Mouse (Mus musculus) brown adipose tissue, adult 24 weeks (tissue): ENCODE measurements around the gene 4930590J08Rik. TPM values are rescaled to one million over a fixed set of nuclear protein-coding genes. Genes with fewer than 3 reads are reported as not detected.
A peak's percentile ranks its signal among the peaks of the same experiment; 100 is the strongest.
"Not testable (repeated sequence)": the region's sequence is repeated elsewhere in the genome, so short reads cannot be mapped to it uniquely, and the experiment has no call there.

Experiments used
- H3K27ac ChIP-seq: fragments of 200-500 bp; replicated peaks from 2 replicates; pipeline ENCODE4 v1.5.1; 2012; ENCODE audit warnings: low read depth, mild to moderate bottlenecking, low read length
- H3K4me1 ChIP-seq: fragments of 200-500 bp; 2 replicates; pipeline ENCODE4 v1.6.1; 2012; ENCODE audit warnings: low read length, mixed read lengths; ENCODE audit not compliant: control insufficient read depth, insufficient read depth, insufficient read length
- H3K4me3 ChIP-seq: fragments of 200-500 bp; 2 replicates; pipeline ENCODE4 v1.5.1; 2012; ENCODE audit warnings: low read depth, mild to moderate bottlenecking, low read length, moderate library complexity; ENCODE audit not compliant: insufficient read depth
- polyA plus RNA-seq: library from polyadenylated mRNA; stranded (reverse); fragments of >200 nt; gene quantifications from 2 replicates; pipeline ENCODE4 v1.2.4, GENCODE M21; 2012; ENCODE audit not compliant: missing spikeins, insufficient read depth, insufficient read length

4930590J08Rik gene
- not detected in 2 replicates for polyA plus RNA-seq

- H3K4me1 ChIP-seq, H3K4me3 ChIP-seq, H3K27ac ChIP-seq: not testable (repeated sequence)
Observed at GRCm38 (mm10) chr6:91902509-91902908, at the start of gene 4930590J08Rik. Gene 4930590J08Rik, plus strand, starts transcription at chr6:91902809.

GRCm38 (mm10) chr6:91858339-91858738, 44.3 kb upstream of the 4930590J08Rik start:
- H3K27ac ChIP-seq: no peak overlapping the region

GRCm38 (mm10) chr6:91862848-91863247, 39.8 kb upstream of the 4930590J08Rik start:
- Histone ChIP-seq H3K27ac (no peak overlapping the region), H3K4me3 (no peak overlapping the region), H3K4me1 (no peaks in the 10 kb centered on the region)

More at GRCm38 (mm10) chr6:91858339-91858738, 44.3 kb upstream of the 4930590J08Rik start:
- no peak overlapping the region for H3K4me3 ChIP-seq
- H3K4me1 ChIP-seq: no peaks in the 10 kb centered on the region

- H3K27ac ChIP-seq: no peak overlapping the region
- H3K4me3 ChIP-seq: no peak overlapping the region
- no peaks in the 10 kb centered on the region for H3K4me1 ChIP-seq
Observed at GRCm38 (mm10) chr6:91864595-91864994, 38.0 kb upstream of the 4930590J08Rik start.

GRCm38 (mm10) chr6:91865601-91866000, 37.0 kb upstream of the 4930590J08Rik start:
- Histone ChIP-seq H3K27ac (no peak overlapping the region), H3K4me1 (no peaks in the 10 kb centered on the region), H3K4me3 (no peak overlapping the region)

GRCm38 (mm10) chr6:91868091-91868490, 34.5 kb upstream of the 4930590J08Rik start:
- H3K4me3 ChIP-seq: no peak overlapping the region
- no peaks in the 10 kb centered on the region for H3K4me1 ChIP-seq
- no peak overlapping the region for H3K27ac ChIP-seq

GRCm38 (mm10) chr6:91872781-91873180, 29.8 kb upstream of the 4930590J08Rik start:
- no peak overlapping the region for H3K4me3 ChIP-seq
- H3K4me1 ChIP-seq: no peaks in the 10 kb centered on the region
- H3K27ac ChIP-seq: no peak overlapping the region

- H3K4me3 ChIP-seq: peak within 1 kb of the TSS; percentile 70
- H3K4me1 ChIP-seq: no peaks in the 10 kb centered on the region
- peak within 1 kb of the TSS; percentile 50 for H3K27ac ChIP-seq
Observed at GRCm38 (mm10) chr6:91877885-91878651, 24.5 kb upstream of the 4930590J08Rik start, which contains the start of gene Ccdc174. Gene Ccdc174, plus strand, starts transcription at chr6:91878053.

GRCm38 (mm10) chr6:91883859-91884258, 18.8 kb upstream of the 4930590J08Rik start:
- H3K27ac ChIP-seq: no peak overlapping the region
- no peaks in the 10 kb centered on the region for H3K4me1 ChIP-seq
- no peak overlapping the region for H3K4me3 ChIP-seq

- no peaks in the 10 kb centered on the region for H3K4me1 ChIP-seq
- no peak overlapping the region for H3K27ac ChIP-seq
- H3K4me3 ChIP-seq: no peak overlapping the region
Observed at GRCm38 (mm10) chr6:91889255-91889906, 13.2 kb upstream of the 4930590J08Rik start.

GRCm38 (mm10) chr6:91890615-91891014, 12.0 kb upstream of the 4930590J08Rik start:
- Histone ChIP-seq H3K27ac (no peak overlapping the region), H3K4me3 (no peak overlapping the region), H3K4me1 (no peaks in the 10 kb centered on the region)

GRCm38 (mm10) chr6:91891776-91892175, 10.8 kb upstream of the 4930590J08Rik start:
- Histone ChIP-seq H3K27ac (no peak overlapping the region), H3K4me1 (no peaks in the 10 kb centered on the region), H3K4me3 (no peak overlapping the region)

- Histone ChIP-seq H3K27ac (no peak overlapping the region), H3K4me3 (no peak overlapping the region), H3K4me1 (no peaks in the 10 kb centered on the region)
Observed at GRCm38 (mm10) chr6:91896783-91897182, 5.8 kb upstream of the 4930590J08Rik start.

GRCm38 (mm10) chr6:91901505-91901904, 1.1 kb upstream of the 4930590J08Rik start:
- H3K27ac ChIP-seq: no peak overlapping the region
- no peak overlapping the region for H3K4me3 ChIP-seq
- H3K4me1 ChIP-seq: no peaks in the 10 kb centered on the region

GRCm38 (mm10) chr6:91914011-91914410, 11.4 kb downstream of the 4930590J08Rik start:
- H3K4me3 ChIP-seq: no peak overlapping the region
- H3K4me1 ChIP-seq: no peaks in the 10 kb centered on the region
- no peak overlapping the region for H3K27ac ChIP-seq

GRCm38 (mm10) chr6:91917286-91917685, 14.7 kb downstream of the 4930590J08Rik start:
- H3K27ac ChIP-seq: no peak overlapping the region
- H3K4me3 ChIP-seq: no peak overlapping the region

More at GRCm38 (mm10) chr6:91917286-91917685, 14.7 kb downstream of the 4930590J08Rik start:
- H3K4me1 ChIP-seq: no peaks in the 10 kb centered on the region
